Mouse (Mus musculus) thymus, adult 18-20 months (tissue): ENCODE data around the gene Eif3a.

Experiments used
- DNase-seq, 2 experiments: peaks; one replicate each; pipeline ENCODE4 v3.0.0; 2022; ENCODE audit warnings: mixed read lengths in 2 of 2

Eif3a gene

GRCm38 (mm10) chr19:60758896-60759835 lies 31.3 kb downstream of the Eif3a start:
- DNase-seq, result no peak

- no peak for DNase-seq
Measured at GRCm38 (mm10) chr19:60757099-60757785, 33.2 kb downstream of the Eif3a start.

- DNase-seq, result peak; percentile 58 to 67
Measured at GRCm38 (mm10) chr19:60756192-60757098, 34.0 kb downstream of the Eif3a start.

GRCm38 (mm10) chr19:60755438-60756191 lies 34.8 kb downstream of the Eif3a start, which contains the start of gene Nanos1:
Gene Nanos1, plus strand, starts transcription at chr19:60755987.
- DNase-seq, result peak; percentile 90 to 91

- DNase-seq, result no peak
Measured at GRCm38 (mm10) chr19:60747801-60748200, 42.7 kb downstream of the Eif3a start.

GRCm38 (mm10) chr19:60743767-60744547 lies 46.5 kb downstream of the Eif3a start:
- DNase-seq, result no peak

GRCm38 (mm10) chr19:60740560-60740959 lies 49.9 kb downstream of the Eif3a start:
- DNase-seq, result no peak

GRCm38 (mm10) chr19:60731966-60732365 lies 58.5 kb downstream of the Eif3a start:
- DNase-seq, result no peak

- DNase-seq, result no peak
Measured at GRCm38 (mm10) chr19:60731299-60731698, 59.2 kb downstream of the Eif3a start.

- peak in 1 of 2 experiments; percentile 7 for DNase-seq
Measured at GRCm38 (mm10) chr19:60730281-60730852, 60.1 kb downstream of the Eif3a start.

GRCm38 (mm10) chr19:60716381-60716780 lies 74.1 kb downstream of the Eif3a start:
- DNase-seq, result no peak

- DNase-seq, result no peak
Measured at GRCm38 (mm10) chr19:60712577-60712976, 77.9 kb downstream of the Eif3a start.
